Mouse (Mus musculus): ENCODE measurements at regions not wholly inside any gene's neighbourhood (a gene's known extent, or its start where the extent isn't known, plus 50 kb on each side); places are given as distances from the start of the nearest gene placed in this dataset.

DNA sequence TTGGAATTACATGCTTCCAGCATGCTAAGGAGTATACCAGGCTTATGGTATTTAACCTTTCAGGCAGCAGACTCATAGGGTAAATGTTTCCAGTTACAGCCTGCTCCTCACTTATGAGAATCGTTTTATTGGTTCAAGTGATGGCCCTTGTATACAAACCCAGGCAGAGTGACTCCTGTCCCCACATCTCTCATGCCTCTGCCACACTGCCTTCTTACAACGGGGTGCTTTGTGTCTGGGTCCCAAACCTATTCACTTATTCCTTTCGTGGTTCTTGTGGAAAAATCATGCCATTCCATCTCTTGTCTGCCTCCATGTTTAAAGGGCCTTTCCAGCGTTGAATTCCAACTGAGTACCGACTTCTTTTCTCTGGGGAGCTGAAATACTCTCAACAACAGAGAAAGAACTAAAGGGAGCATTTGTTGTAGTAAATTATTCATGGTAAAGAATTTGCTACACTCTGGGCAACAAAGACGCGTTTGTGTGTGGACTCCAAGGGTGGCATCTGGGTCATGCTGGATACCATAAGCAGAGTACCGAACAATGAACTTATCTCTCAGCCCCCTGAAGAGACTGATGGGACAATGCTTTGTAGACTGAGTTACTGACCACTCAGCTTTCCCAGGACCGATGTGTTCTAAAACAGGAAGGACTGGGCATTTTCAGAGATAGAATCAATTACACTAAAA, 291.6 kb downstream of the Pten start:
- no peak for DNase-seq (ENCODE audit: low spot score)

GRCm38 (mm10) chr19:33053199-33053867, 296.0 kb downstream of the Pten start:
- DNase-seq (ENCODE audit: low spot score) = no peak

DNA sequence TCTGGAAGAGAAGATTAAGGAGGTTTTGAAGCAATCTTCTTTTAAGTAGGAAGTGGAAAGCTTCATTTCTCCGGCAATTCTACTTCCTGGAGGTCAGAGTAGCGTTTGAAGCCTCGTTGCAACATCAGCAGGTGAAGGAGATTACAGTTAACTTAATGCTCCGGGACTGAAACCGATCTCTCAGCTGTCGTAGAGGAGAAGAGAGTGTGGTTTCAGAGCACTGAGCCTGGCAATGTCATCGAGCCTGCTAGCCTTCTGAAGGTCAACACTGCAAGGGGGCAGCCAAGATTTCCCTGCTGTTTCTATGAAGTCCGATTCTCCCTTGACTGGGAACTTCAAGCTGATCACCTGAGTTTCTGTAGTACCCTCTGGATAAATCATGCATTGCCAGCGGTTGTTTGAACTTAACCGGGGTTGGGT, 299.1 kb downstream of the Pten start:
- DNase-seq (ENCODE audit: low spot score) = no peak

DNA sequence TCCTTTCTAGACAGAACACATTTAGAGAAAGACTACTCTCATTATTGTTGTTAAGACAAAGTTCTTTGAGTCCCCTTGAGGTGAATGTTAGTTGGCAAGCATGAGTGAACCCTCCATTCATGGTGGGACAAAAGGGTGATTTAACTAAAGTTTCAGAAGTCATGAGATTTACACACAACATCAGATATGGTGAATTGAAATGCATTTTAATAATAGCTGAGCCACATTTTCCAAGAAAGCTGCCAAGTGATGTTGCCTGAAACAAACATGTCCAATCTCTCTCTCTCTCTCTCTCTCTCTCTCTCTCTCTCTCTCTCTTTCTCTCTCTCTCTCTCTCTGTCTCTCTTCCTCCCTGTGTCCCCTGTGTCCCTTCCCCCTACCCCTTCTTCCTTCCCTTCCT, 303.7 kb downstream of the Pten start:
- DNase-seq (ENCODE audit: low spot score) = no peak

GRCm38 (mm10) chr19:33062165-33063058, 305.1 kb downstream of the Pten start:
- DNase-seq (ENCODE audit: low spot score) = peak; percentile 81

- DNase-seq (ENCODE audit: low spot score) = peak; percentile 57
Observed at GRCm38 (mm10) chr19:33065274-33066200, 308.2 kb downstream of the Pten start.

DNA sequence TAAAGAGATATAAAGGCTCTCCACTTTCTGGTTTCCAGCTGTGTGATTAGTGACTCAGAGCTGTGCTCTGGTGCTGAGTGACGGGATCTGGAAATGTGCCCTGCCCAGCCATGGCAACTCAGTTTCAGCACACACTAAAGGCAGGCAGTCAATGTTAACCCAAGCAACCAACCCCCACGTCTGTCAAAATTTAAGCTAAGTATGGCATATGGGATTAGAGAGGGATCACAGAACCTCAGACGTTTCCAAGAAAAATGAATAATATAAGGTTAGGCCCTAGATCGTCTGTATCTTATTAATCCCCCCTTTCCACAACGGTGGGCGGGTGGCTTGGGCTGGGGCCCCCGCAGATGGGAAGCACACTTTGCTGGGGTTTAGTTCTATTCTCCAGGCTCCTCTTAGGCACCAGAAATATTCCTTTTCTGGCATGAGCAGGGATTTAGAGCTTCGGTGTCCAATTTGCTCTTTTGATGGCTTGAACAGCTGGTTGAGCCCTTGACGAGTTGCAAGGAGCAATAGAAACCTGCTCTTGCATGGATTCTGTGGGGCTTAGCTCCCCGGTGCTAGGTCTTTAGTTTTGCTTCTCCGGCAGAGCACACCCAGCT, 311.2 kb downstream of the Pten start:
- peak; percentile 74 for DNase-seq (ENCODE audit: low spot score)

- no peak for DNase-seq (ENCODE audit: low spot score)
Observed at GRCm38 (mm10) chr19:33069761-33070160, 312.5 kb downstream of the Pten start.

GRCm38 (mm10) chr19:33072299-33072698, 315.0 kb downstream of the Pten start:
- DNase-seq (ENCODE audit: low spot score) = no peak

- peak; percentile 85 for DNase-seq (ENCODE audit: low spot score)
Observed at GRCm38 (mm10) chr19:33074907-33075306, 317.2 kb downstream of the Rnls start.

DNA sequence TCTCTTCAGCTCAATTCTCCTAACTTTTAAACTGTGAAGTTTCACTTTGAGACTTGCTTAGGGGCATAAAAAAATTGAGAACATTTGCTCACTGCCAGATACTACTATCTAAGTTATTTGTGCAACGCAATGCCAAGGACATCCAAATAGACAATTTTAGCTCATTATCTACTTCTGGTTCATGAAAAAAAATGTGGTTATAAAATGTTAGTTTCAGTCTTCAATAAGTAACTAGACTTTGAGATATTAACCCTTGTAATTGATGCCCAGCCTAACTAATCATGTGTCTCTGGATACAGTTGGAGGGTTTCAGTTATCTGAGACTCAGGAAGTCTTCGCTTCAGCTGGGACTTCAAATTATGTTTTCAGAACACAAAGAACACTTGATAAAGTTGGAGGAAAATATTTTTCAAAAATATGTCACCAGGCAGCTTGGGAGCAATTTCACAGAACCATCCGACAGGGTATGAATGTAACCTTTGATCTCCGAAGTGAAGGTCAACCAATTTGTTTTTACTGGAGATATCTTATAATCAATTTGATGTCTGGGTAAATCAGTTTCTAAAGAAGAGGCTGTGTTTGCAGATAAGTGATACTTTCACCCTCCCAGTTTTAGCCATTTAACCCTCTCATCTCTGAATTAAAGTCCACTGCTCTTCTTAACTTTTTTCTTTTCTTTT, 313.3 kb downstream of the Rnls start:
- DNase-seq (ENCODE audit: low spot score) = no peak

DNA sequence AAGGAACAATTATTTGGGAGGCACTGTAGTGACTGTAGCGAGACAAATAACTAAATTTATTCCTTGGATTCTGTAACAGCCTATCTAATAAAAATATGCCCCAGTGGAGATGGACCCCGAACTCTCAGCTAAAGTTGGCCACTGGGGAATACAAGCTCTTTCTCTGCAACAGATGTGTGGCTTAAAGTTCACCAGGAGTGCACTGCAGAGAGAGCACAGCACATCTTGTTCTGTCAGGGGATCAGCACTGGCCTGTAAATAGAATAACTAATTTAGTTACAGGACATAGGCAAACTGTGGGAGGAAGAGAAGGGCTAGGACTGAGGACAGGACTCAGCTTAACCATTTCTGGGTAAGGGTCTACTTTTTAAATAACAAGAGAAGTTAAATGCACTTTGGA, 312.1 kb downstream of the Rnls start:
- peak; percentile 78 for DNase-seq (ENCODE audit: low spot score)

DNA sequence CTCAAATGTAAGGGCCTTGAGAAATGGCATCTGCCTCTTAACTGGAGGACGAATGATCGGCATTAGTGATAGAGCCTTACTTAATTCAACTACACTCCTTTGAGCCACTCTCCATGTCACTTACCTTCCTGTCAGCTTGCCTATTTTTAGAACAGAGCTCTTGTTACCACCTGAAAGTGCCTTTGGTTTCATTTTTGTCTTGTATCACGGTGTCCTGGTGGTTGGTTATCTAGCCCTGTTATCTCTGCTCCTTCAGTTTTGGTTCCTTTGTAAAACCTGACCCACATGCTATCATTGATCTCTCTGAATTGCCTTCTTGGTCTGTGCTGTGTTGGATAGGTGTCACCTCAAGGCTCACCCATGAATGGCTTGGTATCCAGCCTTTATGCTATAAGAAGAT, 310.6 kb downstream of the Rnls start:
- DNase-seq (ENCODE audit: low spot score) = no peak

DNA sequence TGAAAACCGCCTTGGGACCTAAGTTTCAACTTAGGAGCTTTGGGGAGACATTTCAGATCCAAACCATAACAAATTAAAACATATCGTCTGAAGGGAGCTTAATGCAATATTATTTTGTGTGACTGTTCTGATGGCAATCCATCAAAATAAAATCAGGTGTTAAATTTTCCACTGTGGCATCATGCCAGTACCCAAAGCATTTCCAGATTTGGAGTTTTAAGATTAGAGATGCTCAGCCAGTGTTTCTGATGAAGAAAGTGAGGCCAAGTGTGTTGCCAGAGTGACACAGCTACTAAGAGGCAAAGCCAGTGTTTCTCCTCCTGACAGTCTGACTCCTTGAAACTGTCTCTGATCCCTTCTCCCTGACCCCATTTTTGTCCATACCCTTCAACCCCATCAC, 308.7 kb downstream of the Rnls start:
- DNase-seq (ENCODE audit: low spot score) = peak; percentile 67

GRCm38 (mm10) chr19:33084683-33085082, 307.4 kb downstream of the Rnls start:
- no peak for DNase-seq (ENCODE audit: low spot score)

Measured in adipocyte (in vitro differentiated cells).